Mouse (Mus musculus): ENCODE results near the gene Igsf3. TPM values are rescaled to one million over a fixed set of nuclear protein-coding genes. Genes with fewer than 3 reads are reported as not detected.

Igsf3 gene
- polyA plus RNA-seq, 2 experiments: 20.4 to 38.4 TPM

DNA sequence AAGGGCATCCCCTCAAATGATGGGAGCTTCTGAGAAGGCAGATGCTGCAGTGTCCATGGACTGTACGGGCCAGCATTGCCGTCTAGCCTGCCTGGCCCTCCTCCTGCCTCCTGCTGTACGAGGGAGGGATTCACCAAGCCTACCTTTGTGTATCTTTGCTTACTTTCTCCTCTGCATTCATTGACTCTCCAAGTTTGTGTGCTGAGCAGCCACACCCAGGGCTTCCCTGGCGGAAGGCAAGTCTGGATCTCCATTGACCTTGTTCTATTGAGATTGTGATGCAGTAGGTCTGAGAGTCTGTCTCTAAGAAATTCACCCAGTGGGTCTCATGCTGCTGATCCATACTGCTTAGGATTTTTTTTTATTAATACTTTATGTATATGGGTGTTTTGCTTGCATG, 70.4 kb downstream of the Igsf3 start:
- 80% methylated on average over 4 of the region's 4 CpGs for WGBS
- peaks cover 42% of the 10 kb centered on the region for H3K36me3 ChIP-seq (ENCODE audit: control insufficient read depth, insufficient read depth, low read length)

DNA sequence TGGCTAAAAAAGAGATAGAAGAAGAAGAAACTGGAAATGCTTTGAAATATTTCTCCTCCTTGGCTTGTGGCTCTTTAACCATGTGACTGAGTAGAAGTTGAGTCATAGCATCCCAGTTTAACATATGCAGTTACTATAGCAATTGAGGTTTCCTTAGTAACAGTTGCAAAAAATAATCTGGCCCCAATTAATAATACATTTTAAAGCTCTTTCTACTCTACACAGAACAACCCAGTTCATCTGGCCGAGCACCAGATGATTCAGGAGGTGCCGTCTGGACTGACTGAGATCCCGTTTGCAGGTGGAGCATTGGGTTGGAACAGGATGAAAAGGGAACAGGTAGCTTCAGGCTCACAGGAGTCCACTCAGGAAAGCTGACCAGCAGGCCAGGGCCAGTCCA, 71.9 kb downstream of the Igsf3 start:
- DNase-seq (ENCODE audit: low spot score) (peak; percentile 23), ATAC-seq (ENCODE audit: low FRiP score, low read depth) (no peak)
- Histone ChIP-seq H3K9me3 (ENCODE audit: control insufficient read depth, low read length) (no peaks in the 10 kb centered on the region), H3K4me1 (ENCODE audit: control insufficient read depth, insufficient read depth, low read length) (no peaks in the 10 kb centered on the region), H3K9ac (ENCODE audit: low read depth, low read length, severe bottlenecking) (no peak overlapping the region), H3K36me3 (ENCODE audit: control insufficient read depth, insufficient read depth, low read length) (peaks cover 55% of the 10 kb centered on the region), H3K4me3 (replicated peaks; ENCODE audit: low read length) (no peak overlapping the region), H3K27me3 (ENCODE audit: control insufficient read depth, insufficient read depth, low read length) (no peaks in the 10 kb centered on the region), H3K27ac (replicated peaks; ENCODE audit: low read depth, low read length) (no peak overlapping the region), H3K4me2 (replicated peaks; ENCODE audit: low read depth, low read length, severe bottlenecking) (no peak overlapping the region)
- 48% methylated on average over 3 of the region's 3 CpGs for WGBS
- TF ChIP-seq POLR2A (IDR thresholded peaks at IDR 0.05; ENCODE audit: borderline replicate concordance, extremely low read depth, insufficient read depth, insufficient read length): no peak

More for the DNA sequence above, 70.4 kb downstream of the Igsf3 start:
- H3K27me3 ChIP-seq (ENCODE audit: control insufficient read depth, insufficient read depth, low read length): no peaks in the 10 kb centered on the region
- no peak for TF ChIP-seq POLR2A (IDR thresholded peaks at IDR 0.05; ENCODE audit: borderline replicate concordance, extremely low read depth, insufficient read depth, insufficient read length)
- H3K27ac ChIP-seq (replicated peaks; ENCODE audit: low read depth, low read length): no peak overlapping the region
- no peak overlapping the region for H3K9ac ChIP-seq (ENCODE audit: low read depth, low read length, severe bottlenecking)
- H3K4me1 ChIP-seq (ENCODE audit: control insufficient read depth, insufficient read depth, low read length): no peaks in the 10 kb centered on the region
- no peak overlapping the region for H3K4me3 ChIP-seq (replicated peaks; ENCODE audit: low read length)
- no peaks in the 10 kb centered on the region for H3K9me3 ChIP-seq (ENCODE audit: control insufficient read depth, low read length)
- no peak overlapping the region for H3K4me2 ChIP-seq (replicated peaks; ENCODE audit: low read depth, low read length, severe bottlenecking)
- DNase-seq (ENCODE audit: low spot score): no peak
- ATAC-seq (ENCODE audit: low FRiP score, low read depth): no peak

DNA sequence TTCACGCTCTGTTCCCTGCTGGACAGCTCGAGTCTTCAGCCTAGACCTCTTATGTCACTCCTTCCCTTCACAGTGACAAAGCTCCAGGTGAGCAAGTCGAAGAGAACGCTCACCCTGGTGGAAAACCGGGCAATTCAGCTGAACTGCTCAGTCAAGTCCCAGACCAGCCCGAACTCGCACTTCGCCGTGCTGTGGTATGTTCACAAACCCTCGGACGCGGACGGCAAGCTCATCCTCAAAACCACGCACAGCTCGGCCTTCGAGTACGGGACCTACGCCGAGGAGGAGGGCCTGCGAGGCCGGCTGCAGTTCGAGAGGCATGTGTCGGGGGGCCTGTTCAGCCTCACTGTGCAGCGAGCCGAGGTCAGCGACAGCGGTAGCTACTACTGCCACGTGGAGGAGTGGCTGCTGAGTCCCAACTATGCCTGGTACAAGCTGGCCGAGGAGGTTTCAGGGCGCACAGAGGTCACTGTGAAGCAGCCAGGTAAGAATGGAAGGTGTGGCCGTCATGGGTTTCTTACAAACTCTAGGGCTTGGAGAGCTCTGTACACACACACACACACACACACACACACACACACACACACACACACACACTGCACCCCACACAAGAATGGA, 74.0 kb downstream of the Igsf3 start:
- Histone ChIP-seq H3K36me3 (ENCODE audit: control insufficient read depth, insufficient read depth, low read length) (peaks cover 62% of the 10 kb centered on the region), H3K4me3 (replicated peaks; ENCODE audit: low read length) (no peak overlapping the region), H3K9ac (ENCODE audit: low read depth, low read length, severe bottlenecking) (no peak overlapping the region), H3K4me1 (ENCODE audit: control insufficient read depth, insufficient read depth, low read length) (no peaks in the 10 kb centered on the region), H3K9me3 (ENCODE audit: control insufficient read depth, low read length) (no peaks in the 10 kb centered on the region), H3K4me2 (replicated peaks; ENCODE audit: low read depth, low read length, severe bottlenecking) (no peak overlapping the region), H3K27me3 (ENCODE audit: control insufficient read depth, insufficient read depth, low read length) (no peaks in the 10 kb centered on the region), H3K27ac (replicated peaks; ENCODE audit: low read depth, low read length) (no peak overlapping the region)
- DNase-seq (ENCODE audit: low spot score) (no peak), ATAC-seq (ENCODE audit: low FRiP score, low read depth) (no peak)
- TF ChIP-seq POLR2A (IDR thresholded peaks at IDR 0.05; ENCODE audit: borderline replicate concordance, extremely low read depth, insufficient read depth, insufficient read length): no peak
- WGBS: 87% methylated on average over 31 of the region's 31 CpGs

DNA sequence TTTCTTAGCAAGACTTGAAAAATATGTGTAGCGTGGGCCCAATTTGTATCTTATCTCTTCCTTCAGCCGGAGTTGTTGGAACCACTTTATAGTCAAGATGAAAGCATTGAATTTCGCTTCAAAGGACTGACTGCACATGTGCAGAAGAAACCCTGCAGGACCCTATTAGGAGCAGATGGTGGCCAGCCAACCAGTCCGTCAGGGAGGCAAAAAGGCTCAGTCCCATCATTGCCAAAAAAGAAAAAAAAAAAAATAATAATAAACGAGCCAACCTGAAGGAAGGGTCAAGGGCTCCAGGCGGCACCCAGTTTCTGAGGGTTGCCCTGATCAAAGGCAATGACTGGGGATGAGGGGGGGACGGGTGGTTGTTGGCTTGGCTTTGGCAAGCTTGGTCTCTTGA, 83.7 kb downstream of the Igsf3 start:
- no peak overlapping the region for H3K4me2 ChIP-seq (replicated peaks; ENCODE audit: low read depth, low read length, severe bottlenecking)
- no peaks in the 10 kb centered on the region for H3K27me3 ChIP-seq (ENCODE audit: control insufficient read depth, insufficient read depth, low read length)
- DNase-seq (ENCODE audit: low spot score) (no peak), ATAC-seq (ENCODE audit: low FRiP score, low read depth) (no peak)
- H3K4me1 ChIP-seq (ENCODE audit: control insufficient read depth, insufficient read depth, low read length): no peaks in the 10 kb centered on the region
- no peak for TF ChIP-seq POLR2A (IDR thresholded peaks at IDR 0.05; ENCODE audit: borderline replicate concordance, extremely low read depth, insufficient read depth, insufficient read length)
- no peak overlapping the region for H3K9ac ChIP-seq (ENCODE audit: low read depth, low read length, severe bottlenecking)
- whole genome bisulfite sequencing: 37% methylated on average over 7 of the region's 7 CpGs
- H3K9me3 ChIP-seq (ENCODE audit: control insufficient read depth, low read length): no peaks in the 10 kb centered on the region; the same call in 1 of the 2 replicates
- H3K36me3 ChIP-seq (ENCODE audit: control insufficient read depth, insufficient read depth, low read length): peaks cover 59% of the 10 kb centered on the region
- no peak overlapping the region for H3K4me3 ChIP-seq (replicated peaks; ENCODE audit: low read length)
- no peak overlapping the region for H3K27ac ChIP-seq (replicated peaks; ENCODE audit: low read depth, low read length)

DNA sequence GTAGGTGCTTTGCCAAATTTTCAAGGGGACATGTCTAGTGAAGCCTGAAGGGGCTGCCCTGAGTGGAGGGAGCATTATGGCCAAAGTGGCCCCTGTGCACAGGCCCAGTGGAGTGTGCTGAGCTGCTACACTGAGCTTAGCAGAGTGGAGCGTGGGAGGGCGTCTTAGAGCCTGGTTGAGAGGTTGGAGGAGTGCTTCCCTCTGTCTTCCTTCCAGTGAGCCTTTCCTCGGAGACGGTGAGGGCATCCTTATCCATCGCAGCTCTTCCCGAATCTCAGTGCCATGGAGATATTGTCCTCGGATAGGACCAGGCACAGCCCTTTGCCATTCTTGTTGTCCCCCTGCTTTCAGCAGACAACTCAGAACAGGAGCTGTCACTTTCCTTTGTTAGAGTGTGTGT, 84.2 kb downstream of the Igsf3 start:
- H3K27me3 ChIP-seq (ENCODE audit: control insufficient read depth, insufficient read depth, low read length): no peaks in the 10 kb centered on the region
- no peak overlapping the region for H3K9ac ChIP-seq (ENCODE audit: low read depth, low read length, severe bottlenecking)
- 89% methylated on average over 7 of the region's 7 CpGs for WGBS
- no peaks in the 10 kb centered on the region; the same call in 1 of the 2 replicates for H3K9me3 ChIP-seq (ENCODE audit: control insufficient read depth, low read length)
- H3K36me3 ChIP-seq (ENCODE audit: control insufficient read depth, insufficient read depth, low read length): peaks cover 55% of the 10 kb centered on the region
- DNase-seq (ENCODE audit: low spot score) (no peak), ATAC-seq (ENCODE audit: low FRiP score, low read depth) (no peak)
- H3K4me3 ChIP-seq (replicated peaks; ENCODE audit: low read length): no peak overlapping the region
- no peak overlapping the region for H3K27ac ChIP-seq (replicated peaks; ENCODE audit: low read depth, low read length)
- no peaks in the 10 kb centered on the region for H3K4me1 ChIP-seq (ENCODE audit: control insufficient read depth, insufficient read depth, low read length)
- no peak overlapping the region for H3K4me2 ChIP-seq (replicated peaks; ENCODE audit: low read depth, low read length, severe bottlenecking)
- no peak for TF ChIP-seq POLR2A (IDR thresholded peaks at IDR 0.05; ENCODE audit: borderline replicate concordance, extremely low read depth, insufficient read depth, insufficient read length)
